Mouse (Mus musculus) cerebellum, postnatal 14 days (tissue): ENCODE results near the gene Herpud1.
"Not testable (repeated sequence)": the region's sequence is repeated elsewhere in the genome, so short reads cannot be mapped to it uniquely, and the experiment has no call there.

ENCODE experiments used
- DNase-seq, 2 experiments: peaks; one replicate each; pipeline ENCODE4 v3.0.0; 2021; ENCODE audit warnings: mixed read lengths in 2 of 2

Herpud1 gene

GRCm38 (mm10) chr8:94376176-94376575 lies 10.1 kb upstream of the Herpud1 start:
- no peak for DNase-seq

- DNase-seq: no peak
Observed at GRCm38 (mm10) chr8:94376580-94376979, 9.7 kb upstream of the Herpud1 start.

- no peak for DNase-seq
Observed at GRCm38 (mm10) chr8:94377031-94377430, 9.2 kb upstream of the Herpud1 start.

GRCm38 (mm10) chr8:94377714-94378205 lies 8.5 kb upstream of the Herpud1 start:
- no peak for DNase-seq

GRCm38 (mm10) chr8:94378763-94379415 lies 7.3 kb upstream of the Herpud1 start:
- DNase-seq: no peak

GRCm38 (mm10) chr8:94379686-94380085 lies 6.6 kb upstream of the Herpud1 start:
- DNase-seq: no peak

GRCm38 (mm10) chr8:94384166-94384565 lies 2.1 kb upstream of the Herpud1 start:
- DNase-seq: no peak

- DNase-seq: no peak
Observed at GRCm38 (mm10) chr8:94385506-94386213, 578 bp upstream of the Herpud1 start.

- peak; percentile 65 to 72 for DNase-seq
Observed at GRCm38 (mm10) chr8:94387027-94387684, 918 bp downstream of the Herpud1 start.

- no peak for DNase-seq
Observed at GRCm38 (mm10) chr8:94387785-94388184, 1.5 kb downstream of the Herpud1 start.

GRCm38 (mm10) chr8:94389531-94389930 lies 3.3 kb downstream of the Herpud1 start:
- DNase-seq: no peak

GRCm38 (mm10) chr8:94390429-94390828 lies 4.2 kb downstream of the Herpud1 start:
- no peak for DNase-seq

- no peak for DNase-seq
Observed at GRCm38 (mm10) chr8:94390910-94391309, 4.7 kb downstream of the Herpud1 start.

- peak; percentile 46 to 74 for DNase-seq
Observed at GRCm38 (mm10) chr8:94392147-94392546, 5.9 kb downstream of the Herpud1 start.

- DNase-seq: no peak
Observed at GRCm38 (mm10) chr8:94392648-94393047, 6.4 kb downstream of the Herpud1 start.

- no peak for DNase-seq
Observed at GRCm38 (mm10) chr8:94395851-94396540, 9.8 kb downstream of the Herpud1 start.

GRCm38 (mm10) chr8:94396964-94397657 lies 10.9 kb downstream of the Herpud1 start:
- peak; percentile 60 to 77 for DNase-seq

- DNase-seq: no peak
Observed at GRCm38 (mm10) chr8:94398587-94398986, 12.3 kb downstream of the Herpud1 start.

GRCm38 (mm10) chr8:94399361-94399953 lies 13.2 kb downstream of the Herpud1 start:
- DNase-seq: no peak

- not testable (repeated sequence) for DNase-seq
Observed at GRCm38 (mm10) chr8:94399957-94400356, 13.7 kb downstream of the Herpud1 start.

GRCm38 (mm10) chr8:94408443-94409080 lies 22.3 kb downstream of the Herpud1 start:
- DNase-seq: no peak
